Mouse (Mus musculus) olfactory bulb, adult 2 months (tissue): ENCODE measurements at regions not wholly inside any gene's neighbourhood (a gene's known extent, or its start where the extent isn't known, plus 50 kb on each side); places are given as distances from the start of the nearest gene placed in this dataset.

Experiments used
- CTCF ChIP-seq: fragments of 200-500 bp; IDR thresholded peaks from 2 replicates; pipeline ENCODE4 v1.5.1; 2012; ENCODE audit warnings: low read depth, mild to moderate bottlenecking, low read length, moderate library complexity; ENCODE audit not compliant: insufficient read depth
- POLR2A ChIP-seq: fragments of 200-500 bp; IDR thresholded peaks from 2 replicates; pipeline ENCODE4 v1.6.1; 2012; ENCODE audit warnings: mild to moderate bottlenecking, low read depth, low read length, moderate library complexity; ENCODE audit not compliant: insufficient read depth

- TF ChIP-seq CTCF (no peak), POLR2A (no peak)
Measured at GRCm38 (mm10) chr13:83737031-83737825, 233.4 kb downstream of the Mef2c start.
